Mouse (Mus musculus) hindbrain, postnatal 0 days (tissue): Measurements from ENCODE around the gene Fut9. TPM values are rescaled to one million over a fixed set of nuclear protein-coding genes. Genes with fewer than 3 reads are reported as not detected.

Source experiments
- ATAC-seq: fragments of 200-750 bp; cut with Nextera tagmentation; 2 replicates; pipeline ENCODE4 v1.8.0; 2017; ENCODE audit warnings: mild to moderate bottlenecking, moderate TSS enrichment, moderate library complexity
- DNase-seq: peaks from one replicate; pipeline ENCODE4 v3.0.0-alpha.2; 2015; ENCODE audit warnings: low spot score
- H3K27ac ChIP-seq: fragments of 300-500 bp; sonication (generic); 2 replicates; pipeline ENCODE4 v1.5.1; 2014; ENCODE audit warnings: mild to moderate bottlenecking
- H3K27me3 ChIP-seq: fragments of 300-500 bp; sonication (generic); 2 replicates; pipeline ENCODE4 v1.6.1; 2014; ENCODE audit warnings: low read length, mixed read lengths; ENCODE audit not compliant: insufficient read depth
- H3K36me3 ChIP-seq: fragments of 300-500 bp; sonication (generic); 2 replicates; pipeline ENCODE4 v1.6.1; 2014; ENCODE audit warnings: low read length, mixed read lengths; ENCODE audit not compliant: insufficient read depth
- H3K4me1 ChIP-seq: fragments of 300-500 bp; sonication (generic); 2 replicates; pipeline ENCODE4 v1.6.1; 2014; ENCODE audit warnings: antibody characterized with exemption, low read length, mixed read lengths; ENCODE audit not compliant: insufficient read depth
- H3K4me2 ChIP-seq: fragments of 300-500 bp; sonication (generic); 2 replicates; pipeline ENCODE4 v1.6.1; 2014; ENCODE audit warnings: low read depth, mild to moderate bottlenecking, low read length, moderate library complexity, mixed read lengths
- H3K4me3 ChIP-seq: fragments of 300-500 bp; sonication (generic); 2 replicates; pipeline ENCODE4 v1.5.1; 2014; ENCODE audit warnings: low read length
- H3K9ac ChIP-seq: fragments of 300-500 bp; sonication (generic); replicated peaks from 2 replicates; pipeline ENCODE4 v1.6.1; 2014; ENCODE audit warnings: mild to moderate bottlenecking, low read length, moderate library complexity, mixed read lengths
- H3K9me3 ChIP-seq: fragments of 300-500 bp; sonication (generic); 2 replicates; pipeline ENCODE4 v1.6.1; 2016; ENCODE audit warnings: low read length, mixed read lengths
- CTCF ChIP-seq: IDR thresholded peaks from 2 replicates; pipeline ENCODE4 v1.5.1; 2016; ENCODE audit warnings: antibody characterized with exemption, control low read depth, low read depth
- WGBS: fragments of 180-500 bp; shearing (Covaris S2); extraction: QIAGEN DNeasy Blood & Tissue Kit; methylation state at CpG from one replicate; pipeline ENCODE4 v1.1.7; 2014; 5-methylcytosine and 5-hydroxymethylcytosine counted together
- polyA plus RNA-seq: library from polyadenylated mRNA; unstranded; fragments of >200 nt; fragmentation: Nextera tagmentation; extraction: Ambion mirVana; gene quantifications from 2 replicates; pipeline ENCODE4 v1.2.1, GENCODE M21; 2015
- total RNA-seq: library from RNA; depleted of rRNA; stranded (reverse); fragments of >200 nt; gene quantifications from 2 replicates; pipeline ENCODE4 v1.2.3, GENCODE M21; 2014

Fut9 gene
- total and polyA plus RNA-seq, 2 experiments from 2014 or later: 21.5 to 38.0 TPM

- Histone ChIP-seq H3K27ac (no peak overlapping the region), H3K9me3 (no peaks in the 10 kb centered on the region), H3K4me1 (no peaks in the 10 kb centered on the region), H3K36me3 (no peaks in the 10 kb centered on the region), H3K27me3 (no peaks in the 10 kb centered on the region), H3K4me3 (no peak overlapping the region), H3K9ac (no peak overlapping the region), H3K4me2 (no peak overlapping the region)
- ATAC-seq: no peak
- WGBS: 85% methylated on average over 4 of the region's 4 CpGs
- no peak for TF ChIP-seq CTCF
- no peak for DNase-seq
These were observed 61.3 kb downstream of the Fut9 start for GRCm38 (mm10) chr4:25738782-25739181.

GRCm38 (mm10) chr4:25721576-25721975, 78.5 kb downstream of the Fut9 start:
- ATAC-seq (no peak), DNase-seq (no peak)
- TF ChIP-seq CTCF: no peak
- no peaks in the 10 kb centered on the region for H3K27me3 ChIP-seq
- H3K4me2 ChIP-seq: no peak overlapping the region
- no peaks in the 10 kb centered on the region for H3K4me1 ChIP-seq
- H3K9ac ChIP-seq: no peak overlapping the region
- H3K27ac ChIP-seq: no peak overlapping the region
- no peaks in the 10 kb centered on the region for H3K9me3 ChIP-seq
- 89% methylated on average over 5 of the region's 5 CpGs for WGBS
- H3K36me3 ChIP-seq: no peaks in the 10 kb centered on the region
- H3K4me3 ChIP-seq: no peak overlapping the region

GRCm38 (mm10) chr4:25713907-25714306, 86.1 kb downstream of the Fut9 start:
- 28% methylated on average over 2 of the region's 2 CpGs for WGBS
- Histone ChIP-seq H3K9ac (no peak overlapping the region), H3K27me3 (no peaks in the 10 kb centered on the region), H3K4me1 (no peaks in the 10 kb centered on the region), H3K27ac (no peak overlapping the region), H3K36me3 (no peaks in the 10 kb centered on the region), H3K9me3 (no peaks in the 10 kb centered on the region), H3K4me2 (no peak overlapping the region), H3K4me3 (no peak overlapping the region)
- DNase-seq (peak; percentile 29), ATAC-seq (peak; percentile 76)
- no peak for TF ChIP-seq CTCF

- no peak overlapping the region for H3K4me2 ChIP-seq
- DNase-seq (no peak), ATAC-seq (no peak)
- no peaks in the 10 kb centered on the region for H3K27me3 ChIP-seq
- no peaks in the 10 kb centered on the region for H3K4me1 ChIP-seq
- TF ChIP-seq CTCF: peak; percentile 26; the same call in 1 of the 2 replicates
- 89% methylated on average over 3 of the region's 3 CpGs for WGBS
- no peak overlapping the region for H3K4me3 ChIP-seq
- H3K9ac ChIP-seq: no peak overlapping the region
- no peaks in the 10 kb centered on the region for H3K36me3 ChIP-seq
- H3K27ac ChIP-seq: no peak overlapping the region
- H3K9me3 ChIP-seq: no peaks in the 10 kb centered on the region
These were observed 115.1 kb downstream of the Fut9 start for GRCm38 (mm10) chr4:25684976-25685375.

GRCm38 (mm10) chr4:25664196-25664595, 135.8 kb downstream of the Fut9 start:
- Histone ChIP-seq H3K4me2 (no peak overlapping the region), H3K9me3 (no peaks in the 10 kb centered on the region), H3K4me1 (no peaks in the 10 kb centered on the region), H3K27ac (no peak overlapping the region), H3K4me3 (no peak overlapping the region), H3K27me3 (no peaks in the 10 kb centered on the region), H3K36me3 (no peaks in the 10 kb centered on the region), H3K9ac (no peak overlapping the region)
- ATAC-seq (no peak), DNase-seq (no peak)
- WGBS: 90% methylated on average over 1 of the region's 1 CpGs
- no peak for TF ChIP-seq CTCF

GRCm38 (mm10) chr4:25661204-25661727, 138.8 kb downstream of the Fut9 start:
- H3K27ac ChIP-seq: no peak overlapping the region
- H3K9me3 ChIP-seq: no peaks in the 10 kb centered on the region
- no peak overlapping the region for H3K4me2 ChIP-seq
- no peak for ATAC-seq
- no peak overlapping the region for H3K9ac ChIP-seq
- 83% methylated on average over 3 of the region's 3 CpGs for WGBS
- no peak for DNase-seq
- H3K27me3 ChIP-seq: no peaks in the 10 kb centered on the region
- H3K36me3 ChIP-seq: no peaks in the 10 kb centered on the region
- H3K4me1 ChIP-seq: no peaks in the 10 kb centered on the region
- H3K4me3 ChIP-seq: no peak overlapping the region
- TF ChIP-seq CTCF: no peak

GRCm38 (mm10) chr4:25658792-25659191, 141.3 kb downstream of the Fut9 start:
- 77% methylated on average over 3 of the region's 3 CpGs for WGBS
- H3K9ac ChIP-seq: no peak overlapping the region
- no peak for ATAC-seq

More at GRCm38 (mm10) chr4:25658792-25659191, 141.3 kb downstream of the Fut9 start:
- no peak overlapping the region for H3K4me3 ChIP-seq
- no peak for DNase-seq
- H3K4me1 ChIP-seq: no peaks in the 10 kb centered on the region
- no peak overlapping the region for H3K4me2 ChIP-seq
- no peaks in the 10 kb centered on the region for H3K27me3 ChIP-seq
- H3K27ac ChIP-seq: no peak overlapping the region
- no peak for TF ChIP-seq CTCF
- no peaks in the 10 kb centered on the region for H3K9me3 ChIP-seq
- no peaks in the 10 kb centered on the region for H3K36me3 ChIP-seq
